Mouse (Mus musculus) limb, embryonic 12.5 days (tissue): ENCODE data around the gene Grap. TPM values are rescaled to one million over a fixed set of nuclear protein-coding genes. Genes with fewer than 3 reads are reported as not detected.

Experiments
- ATAC-seq: fragments of 200-750 bp; cut with Nextera tagmentation; 2 replicates; pipeline ENCODE4 v1.8.0; 2017; ENCODE audit warnings: low read depth, moderate TSS enrichment; ENCODE audit not compliant: insufficient number of reproducible peaks, insufficient read depth, low FRiP score, low TSS enrichment
- H3K27ac ChIP-seq: fragments of 300-500 bp; sonication (generic); 2 replicates; pipeline ENCODE4 v1.5.1; 2016; ENCODE audit warnings: mild to moderate bottlenecking, moderate library complexity
- H3K27me3 ChIP-seq: fragments of 300-500 bp; sonication (generic); 2 replicates; pipeline ENCODE4 v1.6.1; 2016; ENCODE audit warnings: mild to moderate bottlenecking, moderate library complexity
- H3K36me3 ChIP-seq: fragments of 300-500 bp; sonication (generic); 2 replicates; pipeline ENCODE4 v1.6.1; 2016; ENCODE audit warnings: mild to moderate bottlenecking, moderate library complexity
- H3K4me1 ChIP-seq: fragments of 300-500 bp; sonication (generic); replicated peaks from 2 replicates; pipeline ENCODE4 v1.6.1; 2016
- H3K4me2 ChIP-seq: fragments of 300-500 bp; sonication (generic); 2 replicates; pipeline ENCODE4 v1.6.1; 2016; ENCODE audit warnings: mild to moderate bottlenecking, moderate library complexity
- H3K4me3 ChIP-seq: fragments of 300-500 bp; sonication (generic); replicated peaks from 2 replicates; pipeline ENCODE4 v1.5.1; 2016; ENCODE audit warnings: mild to moderate bottlenecking
- H3K9ac ChIP-seq: fragments of 300-500 bp; sonication (generic); replicated peaks from 2 replicates; pipeline ENCODE4 v1.6.1; 2016; ENCODE audit warnings: mild to moderate bottlenecking, moderate library complexity
- H3K9me3 ChIP-seq: fragments of 300-500 bp; sonication (generic); 2 replicates; pipeline ENCODE4 v1.6.1; 2016; ENCODE audit warnings: mild to moderate bottlenecking, moderate library complexity
- whole genome bisulfite sequencing: fragments of 180-500 bp; shearing (Covaris S2); methylation state at CpG from one replicate; pipeline ENCODE4 v1.1.7; 2016; 5-methylcytosine and 5-hydroxymethylcytosine counted together
- polyA plus RNA-seq: library from polyadenylated mRNA; unstranded; fragments of >200 nt; fragmentation: Nextera tagmentation; extraction: Ambion mirVana; gene quantifications from 2 replicates; pipeline ENCODE4 v1.2.1, GENCODE M21; 2016

The Grap gene
- polyA plus RNA-seq, 1 experiment from 2014 or later = 5.4 TPM

DNA sequence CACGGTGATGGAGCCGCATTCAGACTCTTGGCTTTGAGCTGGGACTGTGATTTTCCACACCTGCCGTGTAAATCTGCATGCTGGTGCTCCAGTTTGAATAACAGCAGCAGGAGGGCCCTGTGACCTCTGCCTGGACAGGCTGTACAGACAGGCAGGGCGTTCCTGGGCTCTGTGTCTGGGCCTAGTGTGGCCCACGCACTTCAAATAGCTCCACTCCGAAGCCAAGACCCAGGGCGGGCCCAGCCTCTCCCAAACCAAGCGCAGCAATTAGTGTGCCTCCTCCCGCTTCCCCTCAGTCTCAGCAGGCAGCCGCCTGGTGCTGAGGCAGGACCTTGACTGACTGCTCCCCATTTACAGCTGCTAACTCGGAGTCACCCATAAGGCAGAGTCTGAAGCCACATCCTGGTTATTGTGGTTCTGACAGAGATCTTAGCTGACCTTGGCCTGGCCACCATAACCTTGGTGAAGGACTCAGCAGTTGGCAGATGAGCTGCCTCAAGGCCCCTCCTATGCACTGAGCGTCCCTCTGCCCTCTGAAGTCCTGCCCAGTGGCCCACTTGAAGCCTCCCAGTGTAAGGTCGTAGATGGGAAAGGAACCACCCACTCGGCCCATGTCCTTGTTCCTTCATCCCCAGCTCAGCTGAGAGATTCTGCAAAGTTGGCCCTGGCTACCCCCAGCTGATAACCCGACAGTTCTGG lies 60.2 kb downstream of the Grap start:
- H3K27me3 ChIP-seq = no peaks in the 10 kb centered on the region
- H3K4me2 ChIP-seq = no peak overlapping the region
- H3K36me3 ChIP-seq = no peaks in the 10 kb centered on the region
- no peak overlapping the region for H3K27ac ChIP-seq
- H3K9ac ChIP-seq = no peak overlapping the region
- no peaks in the 10 kb centered on the region for H3K9me3 ChIP-seq
- peaks cover 9% of the 10 kb centered on the region for H3K4me1 ChIP-seq
- WGBS = 45% methylated on average over 15 of the region's 15 CpGs
- no peak for ATAC-seq
- no peak overlapping the region for H3K4me3 ChIP-seq

DNA sequence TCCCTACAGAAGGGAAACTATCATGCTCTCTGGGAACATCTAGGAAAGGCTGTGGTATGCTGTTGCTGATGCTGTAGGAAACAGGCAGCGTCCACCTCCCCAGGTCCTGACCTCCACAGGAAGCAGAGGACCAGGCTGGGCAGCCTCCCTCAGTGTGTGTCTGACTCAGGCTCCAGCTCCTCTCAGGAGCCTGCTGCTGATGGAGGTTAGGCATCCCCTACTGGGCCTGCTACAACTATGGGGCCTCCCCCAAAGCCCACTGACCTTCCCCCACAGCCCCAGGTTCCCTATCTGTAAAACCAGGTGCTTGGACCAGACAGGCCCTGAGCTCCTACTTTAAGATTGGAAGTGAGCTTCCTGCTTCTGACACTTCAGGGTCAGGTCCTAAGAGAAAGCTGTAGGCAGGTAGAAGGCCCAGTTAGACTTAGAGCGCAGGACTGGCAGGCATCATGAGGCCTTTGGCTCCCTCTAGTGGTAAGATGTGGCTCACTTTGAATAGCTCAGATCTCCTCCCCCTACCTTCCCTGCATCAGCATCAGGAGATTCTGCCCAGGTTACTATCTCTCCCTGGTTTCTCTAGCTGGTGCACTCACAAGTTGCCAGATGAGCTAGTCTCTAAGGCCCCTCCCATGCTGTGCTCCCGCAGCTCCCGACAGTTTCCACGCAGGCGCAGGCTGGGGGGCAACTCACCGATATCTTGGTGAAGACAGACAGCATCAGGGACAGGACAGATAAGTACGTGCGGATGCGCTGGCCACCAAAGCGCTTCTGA lies 61.5 kb downstream of the Grap start:
- ATAC-seq = peak; percentile 40; the same call in 1 of the 2 replicates
- WGBS = 51% methylated on average over 11 of the region's 11 CpGs
- H3K9me3 ChIP-seq = no peaks in the 10 kb centered on the region
- no peak overlapping the region for H3K4me2 ChIP-seq
- no peak overlapping the region for H3K27ac ChIP-seq
- no peaks in the 10 kb centered on the region for H3K4me1 ChIP-seq
- H3K4me3 ChIP-seq = no peak overlapping the region
- no peaks in the 10 kb centered on the region for H3K36me3 ChIP-seq
- H3K27me3 ChIP-seq = no peaks in the 10 kb centered on the region
- 0 out of 2 replicates have a peak overlapping the region, but pooled peaks have one; percentile 1 for H3K9ac ChIP-seq

DNA sequence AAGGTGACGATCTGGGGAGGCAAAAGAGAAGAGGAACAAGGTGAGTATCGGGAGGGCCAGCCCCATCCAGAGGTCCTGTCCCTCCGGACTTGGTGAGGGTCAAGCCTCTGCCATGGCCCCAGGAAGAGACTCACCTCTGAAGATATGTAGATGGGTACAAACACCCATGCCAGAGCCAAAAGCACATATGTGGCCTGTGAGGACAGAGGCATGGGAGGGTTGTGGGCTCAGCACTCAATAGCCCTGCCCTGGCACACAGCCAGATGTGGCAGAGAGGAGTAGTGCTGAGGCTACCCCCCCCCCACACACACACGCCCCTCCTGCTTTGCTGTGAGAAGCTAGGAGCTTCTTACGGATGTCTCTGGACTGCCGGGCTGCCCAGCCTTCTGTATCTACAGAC lies 62.1 kb downstream of the Grap start:
- H3K4me1 ChIP-seq = no peaks in the 10 kb centered on the region
- ATAC-seq = no peak; the same call in 1 of the 2 replicates
- no peak overlapping the region for H3K4me3 ChIP-seq
- no peak overlapping the region for H3K27ac ChIP-seq
- H3K27me3 ChIP-seq = no peaks in the 10 kb centered on the region
- H3K9me3 ChIP-seq = no peaks in the 10 kb centered on the region
- no peak overlapping the region for H3K9ac ChIP-seq
- no peaks in the 10 kb centered on the region for H3K36me3 ChIP-seq
- H3K4me2 ChIP-seq = no peak overlapping the region
- 69% methylated on average over 6 of the region's 6 CpGs for WGBS

DNA sequence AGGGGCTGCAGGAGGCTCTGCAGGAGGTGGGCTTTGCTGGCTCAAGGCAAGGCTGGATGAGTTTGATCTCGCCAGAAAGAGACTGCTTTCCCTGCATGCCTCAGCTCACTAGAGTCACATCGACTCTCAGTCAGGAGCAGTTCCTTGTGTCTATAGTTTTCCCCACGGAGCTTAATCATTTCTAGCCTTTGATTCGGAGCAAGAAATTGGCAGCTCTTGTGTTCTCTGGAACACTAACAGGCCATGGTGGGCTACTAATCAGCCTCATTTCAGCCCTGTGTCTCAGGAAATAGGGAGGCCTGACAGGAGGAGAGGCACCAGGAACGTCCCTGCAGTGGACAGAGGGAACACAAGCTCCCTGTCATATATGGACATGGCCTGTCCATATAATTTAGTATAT lies 64.9 kb downstream of the Grap start:
- ATAC-seq = no peak
- Histone ChIP-seq H3K36me3 (no peaks in the 10 kb centered on the region), H3K27ac (no peak overlapping the region), H3K4me1 (no peaks in the 10 kb centered on the region), H3K4me2 (no peak overlapping the region), H3K9ac (no peak overlapping the region), H3K4me3 (no peak overlapping the region), H3K9me3 (no peaks in the 10 kb centered on the region), H3K27me3 (no peaks in the 10 kb centered on the region)
- WGBS = 69% methylated on average over 5 of the region's 5 CpGs

DNA sequence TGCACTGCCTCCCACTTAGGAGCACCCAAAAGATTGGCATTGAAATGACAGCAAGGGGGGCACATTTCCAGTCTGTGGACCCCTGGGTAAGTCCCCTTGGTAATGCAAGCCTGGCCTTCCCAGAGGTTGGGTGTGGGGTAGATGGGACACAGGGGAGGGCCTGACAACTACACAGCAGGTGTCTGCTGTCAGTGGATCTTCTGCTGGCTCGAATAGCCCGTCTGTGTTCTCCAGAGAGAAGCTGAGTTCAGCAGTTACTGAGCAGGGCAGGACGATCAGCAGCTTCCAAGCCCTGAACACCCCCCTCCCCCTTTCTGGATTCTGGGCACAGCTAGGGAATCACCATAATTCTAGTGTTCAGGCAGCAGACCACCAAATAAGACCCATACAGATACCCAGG lies 66.3 kb downstream of the Grap start:
- H3K9ac ChIP-seq = no peak overlapping the region
- no peak overlapping the region for H3K4me3 ChIP-seq
- no peak for ATAC-seq
- H3K9me3 ChIP-seq = no peaks in the 10 kb centered on the region
- H3K36me3 ChIP-seq = no peaks in the 10 kb centered on the region
- 79% methylated on average over 3 of the region's 3 CpGs for WGBS
- no peaks in the 10 kb centered on the region for H3K4me1 ChIP-seq
- H3K27ac ChIP-seq = no peak overlapping the region
- H3K4me2 ChIP-seq = no peak overlapping the region
- no peaks in the 10 kb centered on the region for H3K27me3 ChIP-seq

DNA sequence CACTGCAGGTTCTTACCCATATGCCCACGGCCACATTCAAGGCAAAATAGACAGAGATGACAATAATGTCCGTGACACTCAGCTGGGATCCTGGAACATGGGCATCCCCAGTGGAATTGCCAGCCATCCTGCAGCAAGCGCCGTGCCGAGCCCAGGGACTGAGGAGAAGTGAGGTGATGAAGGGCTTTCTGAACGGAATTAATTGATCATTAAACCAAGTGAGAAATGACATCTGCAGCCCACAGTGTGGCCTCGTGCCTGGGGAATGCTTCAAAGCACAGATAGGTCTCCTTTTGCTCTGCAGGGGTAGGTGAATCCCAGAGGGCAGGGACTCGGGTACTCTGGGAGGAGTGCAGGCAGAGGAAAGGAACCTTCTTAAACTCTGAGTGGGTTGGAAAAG lies 66.8 kb downstream of the Grap start:
- Histone ChIP-seq H3K4me2 (no peak overlapping the region), H3K27me3 (no peaks in the 10 kb centered on the region), H3K9me3 (no peaks in the 10 kb centered on the region), H3K4me3 (no peak overlapping the region), H3K27ac (no peak overlapping the region), H3K36me3 (no peaks in the 10 kb centered on the region), H3K4me1 (no peaks in the 10 kb centered on the region), H3K9ac (no peak overlapping the region)
- WGBS = 75% methylated on average over 8 of the region's 8 CpGs
- ATAC-seq = no peak

DNA sequence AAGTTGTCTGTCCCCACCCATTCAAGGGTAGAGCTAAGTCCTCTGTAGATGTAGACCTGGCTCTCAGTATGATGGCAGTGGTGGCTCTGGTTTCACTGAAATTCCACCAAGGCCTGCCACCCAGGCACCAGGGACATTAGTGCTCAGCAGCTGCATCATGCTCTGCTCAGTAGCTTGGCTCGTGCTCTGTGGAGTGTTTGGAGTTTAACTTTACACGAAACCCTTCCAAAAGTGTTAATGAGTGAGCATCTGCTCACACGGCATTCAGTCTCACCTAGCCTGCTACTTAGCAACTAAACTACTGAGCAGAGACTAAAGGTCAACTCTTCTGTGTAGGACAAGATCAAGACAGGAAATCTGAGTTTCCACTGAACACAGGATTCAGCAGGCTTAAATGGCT lies 67.6 kb downstream of the Grap start, which contains the start of gene Slc5a10:
Gene Slc5a10 (minus strand): TSS at position 191 of the 400 bp plus-strand sequence.
- H3K4me2 ChIP-seq = no peak within 1 kb of the TSS
- H3K27me3 ChIP-seq = no peaks in the 10 kb centered on the region
- H3K4me3 ChIP-seq = no peak within 1 kb of the TSS
- ATAC-seq = no peak
- H3K4me1 ChIP-seq = no peaks in the 10 kb centered on the region
- H3K9ac ChIP-seq = no peak within 1 kb of the TSS
- H3K36me3 ChIP-seq = no peaks in the 10 kb centered on the region
- WGBS = 71% methylated on average over 3 of the region's 3 CpGs
- no peaks in the 10 kb centered on the region for H3K9me3 ChIP-seq
- H3K27ac ChIP-seq = no peak within 1 kb of the TSS

DNA sequence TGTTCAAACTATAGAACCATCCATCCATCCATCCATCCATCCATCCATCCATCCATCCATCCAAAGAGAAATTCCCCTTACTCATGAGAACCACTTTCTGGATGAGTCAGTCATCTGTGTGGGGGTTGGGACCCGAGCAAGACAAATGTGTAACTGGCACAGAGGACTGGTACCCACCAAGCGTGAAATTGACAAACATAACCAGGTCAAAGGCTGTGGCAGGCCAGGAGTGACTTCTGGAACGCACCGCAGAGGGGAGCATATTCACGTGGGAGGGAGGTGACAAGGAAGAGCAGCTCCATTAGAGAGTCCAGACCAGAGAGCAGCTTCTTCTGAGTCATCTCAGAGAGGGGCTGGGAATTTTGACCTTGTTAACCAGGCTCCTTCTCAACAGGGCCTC lies 69.0 kb downstream of the Grap start:
- Histone ChIP-seq H3K27me3 (no peaks in the 10 kb centered on the region), H3K4me1 (no peaks in the 10 kb centered on the region), H3K4me2 (no peak overlapping the region), H3K9ac (no peak overlapping the region), H3K27ac (no peak overlapping the region), H3K9me3 (no peaks in the 10 kb centered on the region), H3K4me3 (no peak overlapping the region), H3K36me3 (peaks cover 9% of the 10 kb centered on the region)
- WGBS = 75% methylated on average over 5 of the region's 5 CpGs
- ATAC-seq = no peak

Other genes with a start within 250 kb of the Grap start
- gene Rnf112, start 199.1 kb upstream of the Grap start, polyA plus RNA-seq = 0.63 and 0.69 TPM in 2 replicates
- 198 and 239 TPM in 2 replicates for gene Mfap4, start 167.8 kb upstream of the Grap start, polyA plus RNA-seq
- 85.0 and 93.7 TPM in 2 replicates for gene Mapk7, start 158.9 kb upstream of the Grap start, polyA plus RNA-seq
- gene B9d1, start 148.1 kb upstream of the Grap start, polyA plus RNA-seq = 37.5 and 38.5 TPM in 2 replicates
- 26.7 and 28.5 TPM in 2 replicates for gene Epn2, start 73.6 kb upstream of the Grap start, polyA plus RNA-seq
- gene Fam83g, start 30.8 kb downstream of the Grap start, polyA plus RNA-seq = 2.2 and 2.6 TPM in 2 replicates
- 0.14 TPM in 2 replicates for gene Slc5a10, start 67.6 kb downstream of the Grap start, polyA plus RNA-seq
- gene Prpsap2, start 108.8 kb downstream of the Grap start, polyA plus RNA-seq = 30.1 and 34.0 TPM in 2 replicates
- 19.7 and 21.5 TPM in 2 replicates for gene Ulk2, start 201.8 kb downstream of the Grap start, polyA plus RNA-seq